Mouse (Mus musculus) kidney, postnatal 14 days (tissue): Measurements from ENCODE around the gene Gps1.
A peak's percentile ranks its signal among the peaks of the same experiment; 100 is the strongest.

Experiments
- DNase-seq: peaks from one replicate; pipeline ENCODE4 v3.0.0; 2022; ENCODE audit warnings: mixed read lengths

Gene Gps1

GRCm38 (mm10) chr11:120785145-120785544 lies 1.1 kb downstream of the Gps1 start:
- no peak for DNase-seq

GRCm38 (mm10) chr11:120788460-120788859 lies 4.4 kb downstream of the Gps1 start:
- peak; percentile 57 for DNase-seq

- no peak for DNase-seq
These were observed 5.3 kb downstream of the Gps1 start for GRCm38 (mm10) chr11:120789355-120789754.

GRCm38 (mm10) chr11:120789810-120790209 lies 5.7 kb downstream of the Gps1 start:
- DNase-seq = no peak

- no peak for DNase-seq
These were observed 8.6 kb downstream of the Gps1 start for GRCm38 (mm10) chr11:120792652-120793051.

GRCm38 (mm10) chr11:120795756-120796613 lies 11.9 kb downstream of the Gps1 start, which contains the start of gene Dus1l:
Gene Dus1l, minus strand, starts transcription at chr11:120796403.
- peak; percentile 97 for DNase-seq

GRCm38 (mm10) chr11:120796614-120796946 lies 12.5 kb downstream of the Gps1 start:
- DNase-seq = no peak

GRCm38 (mm10) chr11:120798244-120798643 lies 14.2 kb downstream of the Gps1 start:
- DNase-seq = no peak

- DNase-seq = no peak
These were observed 15.3 kb downstream of the Gps1 start for GRCm38 (mm10) chr11:120799316-120799890.

- peak; percentile 93 for DNase-seq
These were observed 16.2 kb downstream of the Gps1 start for GRCm38 (mm10) chr11:120800061-120800904.

GRCm38 (mm10) chr11:120804274-120804673 lies 20.2 kb downstream of the Gps1 start:
- DNase-seq = no peak

GRCm38 (mm10) chr11:120804769-120805168 lies 20.7 kb downstream of the Gps1 start:
- no peak for DNase-seq

GRCm38 (mm10) chr11:120805375-120806298 lies 21.6 kb downstream of the Gps1 start:
- no peak for DNase-seq

GRCm38 (mm10) chr11:120808010-120808409 lies 23.9 kb downstream of the Gps1 start:
- DNase-seq = no peak

GRCm38 (mm10) chr11:120812068-120812467 lies 28.0 kb downstream of the Gps1 start:
- DNase-seq = no peak

GRCm38 (mm10) chr11:120817358-120817757 lies 33.3 kb downstream of the Gps1 start:
- no peak for DNase-seq

- no peak for DNase-seq
These were observed 34.2 kb downstream of the Gps1 start for GRCm38 (mm10) chr11:120818251-120818650.

GRCm38 (mm10) chr11:120819556-120819955 lies 35.5 kb downstream of the Gps1 start:
- no peak for DNase-seq

GRCm38 (mm10) chr11:120820546-120820945 lies 36.5 kb downstream of the Gps1 start:
- DNase-seq = no peak

- DNase-seq = no peak
These were observed 37.2 kb downstream of the Gps1 start for GRCm38 (mm10) chr11:120821076-120821922.

- DNase-seq = no peak
These were observed 38.2 kb downstream of the Gps1 start for GRCm38 (mm10) chr11:120822321-120822720.
